Comparison of ENCODE assay signal across 8 mouse cellular contexts in genomic region chr11:78896357-78897123, GRCm38 (mm10). TPM values are rescaled to one million over a fixed set of nuclear protein-coding genes. Genes with fewer than 3 reads are reported as not detected.
A peak's percentile ranks its signal among the peaks of the same experiment; 100 is the strongest.
DNase-seq lines count a peak whose midpoint lies in the region; ATAC-seq and TF ChIP-seq lines count a peak whose summit lies in the region.
"Had no signal": no experiment of that assay in that cellular context is flagged by ENCODE, and none has a peak within 500 bp of the region (broad histone marks: within the 10 kb centered on the region; RNA-seq: fewer than 3 reads in every experiment).

No protein-coding gene starts in this region.

- no peak for TF ChIP-seq POLR2A in thymus, adult 2 months (IDR thresholded peaks at IDR 0.05; ENCODE audit: control insufficient read depth, extremely low read depth, insufficient read depth, low read length, poor library complexity)

- peak; percentile 67 for TF ChIP-seq CTCF in kidney, postnatal 0 days (IDR thresholded peaks at IDR 0.05; ENCODE audit: low read depth)
- peak; percentile 87 for TF ChIP-seq CTCF in liver, postnatal 0 days (IDR thresholded peaks at IDR 0.05; ENCODE audit: low read depth)
- peak; percentile 81; the same call in 1 of the 2 replicates for TF ChIP-seq CTCF in thymus, adult 2 months (IDR thresholded peaks at IDR 0.05; ENCODE audit: borderline replicate concordance, control insufficient read depth, extremely low read depth, insufficient read depth, low read length, poor library complexity)

- no peak overlapping the region for H3K9ac ChIP-seq in kidney, postnatal 0 days (ENCODE audit: low read depth, low read length)
- no peak overlapping the region for H3K9ac ChIP-seq in liver, postnatal 0 days (replicated peaks)
- H3K9ac ChIP-seq: neural tube, embryonic 12.5 days had no signal

- 78% methylated on average over 7 of the region's 7 CpGs for WGBS in kidney, postnatal 0 days
- WGBS in liver, postnatal 0 days (ENCODE audit: insufficient replicate concordance), result 64% methylated on average over 7 of the region's 7 CpGs
- WGBS in thymus, adult 2 months, result 78% methylated on average over 7 of the region's 7 CpGs

- H3K4me1 ChIP-seq in kidney, postnatal 0 days (replicated peaks; ENCODE audit: insufficient read depth, low read length), result no peaks in the 10 kb centered on the region
- no peaks in the 10 kb centered on the region for H3K4me1 ChIP-seq in liver, postnatal 0 days (ENCODE audit: insufficient read depth)
- 0 out of 2 replicates have a peak, but pooled peaks cover 2% of the 10 kb centered on the region for H3K4me1 ChIP-seq in thymus, adult 2 months (replicated peaks; ENCODE audit: control insufficient read depth, insufficient read depth, low read length)
- H3K4me1 ChIP-seq: neural tube, embryonic 12.5 days had no signal

- ATAC-seq in kidney, postnatal 0 days (replicated peaks; ENCODE audit: low FRiP score, low read depth), result no peak
- ATAC-seq in liver, postnatal 0 days, result no peak

- H3K27me3 ChIP-seq in kidney, postnatal 0 days (ENCODE audit: insufficient read depth, low read length), result no peaks in the 10 kb centered on the region
- no peaks in the 10 kb centered on the region for H3K27me3 ChIP-seq in liver, postnatal 0 days (ENCODE audit: insufficient read depth, low read length)
- no peaks in the 10 kb centered on the region for H3K27me3 ChIP-seq in thymus, adult 2 months (ENCODE audit: control insufficient read depth, insufficient read depth, low read length)
- H3K27me3 ChIP-seq: neural tube, embryonic 12.5 days had no signal

- H3K27ac ChIP-seq in kidney, postnatal 0 days, result no peak overlapping the region
- H3K27ac ChIP-seq in liver, postnatal 0 days (ENCODE audit: low read depth), result no peak overlapping the region
- H3K27ac ChIP-seq in thymus, adult 2 months (ENCODE audit: control insufficient read depth, insufficient read depth, low read length), result no peak overlapping the region
- H3K27ac ChIP-seq: neural tube, embryonic 12.5 days had no signal

- peak; percentile 16 for DNase-seq in kidney, postnatal 0 days (ENCODE audit: low spot score)
- no peak for DNase-seq in kidney, adult 8-10 months
- DNase-seq in MEL-GATA-1-ER (ENCODE audit: extremely low read depth, low read depth), result peak; percentile 6
- peak; percentile 11 for DNase-seq in c-Kit-negative CD71-positive TER-119-positive erythroid progenitor cells, embryonic 14.5 days (ENCODE audit: low read depth, low spot score)
- peak; percentile 58 for DNase-seq in liver, postnatal 0 days
- peak; percentile 47 for DNase-seq in thymus, adult 2 months
- no peak for DNase-seq in left cerebral cortex, adult 11 months (ENCODE audit: low spot score)

- no peaks in the 10 kb centered on the region for H3K9me3 ChIP-seq in kidney, postnatal 0 days (replicated peaks; ENCODE audit: low read length)
- H3K9me3 ChIP-seq in liver, postnatal 0 days (ENCODE audit: low read length), result no peaks in the 10 kb centered on the region
- H3K9me3 ChIP-seq: neural tube, embryonic 12.5 days had no signal

- no peaks in the 10 kb centered on the region for H3K36me3 ChIP-seq in kidney, postnatal 0 days (ENCODE audit: insufficient read depth, low read length)
- H3K36me3 ChIP-seq in liver, postnatal 0 days (replicated peaks; ENCODE audit: insufficient read depth, low read length), result no peaks in the 10 kb centered on the region
- H3K36me3 ChIP-seq in thymus, adult 2 months (ENCODE audit: control insufficient read depth, insufficient read depth, low read length), result no peaks in the 10 kb centered on the region
- H3K36me3 ChIP-seq: neural tube, embryonic 12.5 days had no signal

- H3K4me3 ChIP-seq in kidney, postnatal 0 days (replicated peaks; ENCODE audit: low read depth, low read length), result no peak overlapping the region
- no peak overlapping the region for H3K4me3 ChIP-seq in liver, postnatal 0 days (ENCODE audit: low read depth, low read length)
- no peak overlapping the region for H3K4me3 ChIP-seq in thymus, adult 2 months (ENCODE audit: control insufficient read depth, insufficient read depth, low read length)
- H3K4me3 ChIP-seq: neural tube, embryonic 12.5 days had no signal

- H3K4me2 ChIP-seq in kidney, postnatal 0 days (ENCODE audit: low read length), result no peak overlapping the region
- no peak overlapping the region for H3K4me2 ChIP-seq in liver, postnatal 0 days (ENCODE audit: low read depth, low read length)
- H3K4me2 ChIP-seq: neural tube, embryonic 12.5 days had no signal

- no peak for TF ChIP-seq EP300 in liver, postnatal 0 days (IDR thresholded peaks at IDR 0.05; ENCODE audit: low read depth)

RNA-seq across cellular contexts. Expression of gene Nos2, which starts 24.0 kb away (rescaled TPM):
- 0.92 and 1.2 TPM in 2 replicates for polyA plus RNA-seq in kidney, postnatal 0 days (2015; fragmentation: Nextera tagmentation; extraction: Ambion mirVana)
- not detected in 2 replicates for polyA plus RNA-seq in liver, postnatal 0 days (2015; fragmentation: Nextera tagmentation; extraction: Ambion mirVana)
- 8.2 and 8.3 TPM in 2 replicates for polyA plus RNA-seq in thymus, adult 2 months (2012; rRNA removed)

Comparison
In these comparisons a context has a peak if more than half of its experiments do, and no peak if none do; other contexts are left out.
1. DNase-seq: peak in kidney, postnatal 0 days (single experiment), MEL-GATA-1-ER (single experiment), c-Kit-negative CD71-positive TER-119-positive erythroid progenitor cells, embryonic 14.5 days (single experiment), liver, postnatal 0 days (single experiment) and thymus, adult 2 months (single experiment); none in kidney, adult 8-10 months (0 of 2) and left cerebral cortex, adult 11 months (single experiment).
2. Peak in every context shown above with its lines, with median percentiles within 50 percentile points of each other: CTCF ChIP-seq.